Mouse (Mus musculus): Measurements from ENCODE around the gene Trip6.

Gene Trip6

GRCm38 (mm10) chr5:137304165-137304564 is 10.0 kb downstream of the Trip6 start:
- in situ Hi-C loops (cut with MboI, MseI): loop anchor here (25.0 kb wide), 1 partner anchor 742 kb away; the partner anchor contains the start of gene Cux1

- in situ Hi-C loops (cut with MboI, MseI): loop anchor here (25.0 kb wide), 1 partner anchor 741 kb away; the partner anchor contains the start of gene Cux1
Observed at GRCm38 (mm10) chr5:137303609-137304008, 10.6 kb downstream of the Trip6 start.

GRCm38 (mm10) chr5:137301253-137301652 is 13.0 kb downstream of the Trip6 start:
- in situ Hi-C loops (cut with MboI, MseI): loop anchor here (25.0 kb wide), 1 partner anchor 739 kb away; the partner anchor contains the start of gene Cux1

- in situ Hi-C loops (cut with MboI, MseI): loop anchor here (10.0 kb wide), 1 partner anchor 306 kb away; the partner anchor contains the start of gene Mospd3
Observed at GRCm38 (mm10) chr5:137299240-137299639, 15.0 kb downstream of the Trip6 start.

- in situ Hi-C loops (cut with MboI, MseI): loop anchor here (10.0 kb wide), 1 partner anchor 308 kb away; the partner anchor contains the start of gene Mospd3
Observed at GRCm38 (mm10) chr5:137297126-137297525, 17.1 kb downstream of the Trip6 start.

GRCm38 (mm10) chr5:137295712-137296111 is 18.5 kb downstream of the Trip6 start:
- in situ Hi-C loops (cut with MboI, MseI): loop anchor here (10.0 kb wide), 1 partner anchor 309 kb away; the partner anchor contains the start of gene Mospd3

- in situ Hi-C loops (cut with MboI, MseI): loop anchor here (10.0 kb wide), 1 partner anchor 310 kb away; the partner anchor contains the start of gene Mospd3
Observed at GRCm38 (mm10) chr5:137295296-137295695, 18.9 kb downstream of the Trip6 start.

GRCm38 (mm10) chr5:137294744-137295093 is 19.5 kb downstream of the Trip6 start:
- in situ Hi-C loops (cut with MboI, MseI): loop anchor here (10.0 kb wide), 1 partner anchor 310 kb away; the partner anchor contains the start of gene Mospd3

GRCm38 (mm10) chr5:137293839-137294743 is 20.1 kb downstream of the Trip6 start, which contains the start of gene Ufsp1:
TSS of gene Ufsp1 (plus strand) at chr5:137294629.
- in situ Hi-C loops (cut with MboI, MseI): loop anchor here (10.0 kb wide), 1 partner anchor 311 kb away; the partner anchor contains the start of gene Mospd3

- in situ Hi-C loops (cut with MboI, MseI): loop anchor here (10.0 kb wide), 1 partner anchor 312 kb away; the partner anchor contains the start of gene Mospd3
Observed at GRCm38 (mm10) chr5:137293282-137293681, 20.9 kb downstream of the Trip6 start.

GRCm38 (mm10) chr5:137291381-137291926 is 22.8 kb downstream of the Trip6 start:
- in situ Hi-C loops (cut with MboI, MseI): loop anchor here (10.0 kb wide), 1 partner anchor 313 kb away; the partner anchor contains the start of gene Mospd3

- in situ Hi-C loops (cut with MboI, MseI): loop anchor here (10.0 kb wide), 1 partner anchor 314 kb away; the partner anchor contains the start of gene Mospd3
Observed at GRCm38 (mm10) chr5:137290677-137291076, 23.5 kb downstream of the Trip6 start.

- in situ Hi-C loops (cut with MboI, MseI): loop anchor here (5.0 to 10.0 kb wide), 2 partner anchors 257 to 315 kb away; partner anchors contain the start of gene Mospd3
Observed at GRCm38 (mm10) chr5:137289591-137290365, 24.4 kb downstream of the Trip6 start.

GRCm38 (mm10) chr5:137288999-137289470 is 25.2 kb downstream of the Trip6 start:
- in situ Hi-C loops (cut with MboI, MseI): loop anchor here (5.0 kb wide), 1 partner anchor 257 kb away; no protein-coding TSS in a partner anchor

- in situ Hi-C loops (cut with MboI, MseI): loop anchor here (5.0 kb wide), 1 partner anchor 256 kb away; no protein-coding TSS in a partner anchor
Observed at GRCm38 (mm10) chr5:137287953-137288743, 26.1 kb downstream of the Trip6 start.

GRCm38 (mm10) chr5:137287032-137287952 is 26.9 kb downstream of the Trip6 start, which contains the start of gene Ache:
TSS of gene Ache (plus strand) at chr5:137287519.
- in situ Hi-C loops (cut with MboI, MseI): loop anchor here (5.0 kb wide), 1 partner anchor 255 kb away; no protein-coding TSS in a partner anchor

GRCm38 (mm10) chr5:137286655-137287031 is 27.6 kb downstream of the Trip6 start:
- in situ Hi-C loops (cut with MboI, MseI): loop anchor here (5.0 kb wide), 1 partner anchor 254 kb away; no protein-coding TSS in a partner anchor

GRCm38 (mm10) chr5:137285986-137286385 is 28.2 kb downstream of the Trip6 start:
- in situ Hi-C loops (cut with MboI, MseI): loop anchor here (5.0 kb wide), 1 partner anchor 254 kb away; no protein-coding TSS in a partner anchor

Data from T-helper 2 cell (primary cell).